Mouse (Mus musculus) spleen, adult 2 months (tissue): Measurements from ENCODE around the gene Henmt1. TPM values are rescaled to one million over a fixed set of nuclear protein-coding genes. Genes with fewer than 3 reads are reported as not detected.

ENCODE experiments used
- DNase-seq, 2 experiments: peaks; one replicate each; pipeline versions ENCODE4 v3.0.0 to v3.0.0-alpha.2; 2012 to 2021; ENCODE audit warnings: low spot score in 2 of 2, low read depth in 1 of 2
- H3K27ac ChIP-seq: fragments of 200-500 bp; 2 replicates; pipeline ENCODE4 v1.5.1; 2012; ENCODE audit warnings: low read length, inconsistent platforms; ENCODE audit not compliant: insufficient read depth
- H3K27me3 ChIP-seq: fragments of 200-500 bp; 2 replicates; pipeline ENCODE4 v1.6.1; 2012; ENCODE audit warnings: mild to moderate bottlenecking, moderate library complexity, low read length, inconsistent platforms; ENCODE audit not compliant: control insufficient read depth, insufficient read depth
- H3K36me3 ChIP-seq: fragments of 200-500 bp; 2 replicates; pipeline ENCODE4 v1.6.1; 2012; ENCODE audit warnings: mild to moderate bottlenecking, low read length, inconsistent platforms; ENCODE audit not compliant: control insufficient read depth, insufficient read depth
- H3K4me1 ChIP-seq: fragments of 200-500 bp; 2 replicates; pipeline ENCODE4 v1.6.1; 2011; ENCODE audit warnings: inconsistent platforms; ENCODE audit not compliant: control insufficient read depth, insufficient read depth, insufficient read length
- H3K4me3 ChIP-seq: fragments of 200-500 bp; 2 replicates; pipeline ENCODE4 v1.5.1; 2011; ENCODE audit warnings: mild to moderate bottlenecking, inconsistent platforms; ENCODE audit not compliant: insufficient read depth, insufficient read length; ENCODE audit errors: extremely low read depth
- CTCF ChIP-seq: fragments of 200-500 bp; IDR thresholded peaks from 2 replicates; pipeline ENCODE4 v1.5.1; 2011; ENCODE audit warnings: mild to moderate bottlenecking, inconsistent platforms; ENCODE audit not compliant: insufficient read depth, insufficient read length, insufficient replicate concordance; ENCODE audit errors: extremely low read depth
- POLR2A ChIP-seq: fragments of 200-500 bp; IDR thresholded peaks from 2 replicates; pipeline ENCODE4 v1.6.1; 2011; ENCODE audit warnings: low read depth, low read length, inconsistent platforms
- WGBS: fragments of 180-500 bp; shearing (Covaris S2); methylation state at CpG from one replicate; pipeline ENCODE4 v1.1.7; 2018; 5-methylcytosine and 5-hydroxymethylcytosine counted together
- polyA plus RNA-seq: library from polyadenylated mRNA; depleted of rRNA; stranded (reverse); fragments of >200 nt; gene quantifications from 2 replicates; pipeline ENCODE4 v1.2.3, GENCODE M21; 2012; rRNA removed

Henmt1 gene
- polyA plus RNA-seq, 1 experiment = 0.54 TPM

- no peaks in the 10 kb centered on the region for H3K27me3 ChIP-seq
- peaks cover 2% of the 10 kb centered on the region; the same call in 1 of the 2 replicates for H3K4me1 ChIP-seq
- DNase-seq = no peak
- H3K27ac ChIP-seq = no peak overlapping the region
- peaks cover 3% of the 10 kb centered on the region; the same call in 1 of the 2 replicates for H3K36me3 ChIP-seq
- WGBS = 77% methylated on average over 2 of the region's 2 CpGs
- no peak overlapping the region for H3K4me3 ChIP-seq
- TF ChIP-seq POLR2A = no peak
- no peak for TF ChIP-seq CTCF
Observed at GRCm38 (mm10) chr3:108995379-108995778, 55.7 kb downstream of the Henmt1 start.

DNA sequence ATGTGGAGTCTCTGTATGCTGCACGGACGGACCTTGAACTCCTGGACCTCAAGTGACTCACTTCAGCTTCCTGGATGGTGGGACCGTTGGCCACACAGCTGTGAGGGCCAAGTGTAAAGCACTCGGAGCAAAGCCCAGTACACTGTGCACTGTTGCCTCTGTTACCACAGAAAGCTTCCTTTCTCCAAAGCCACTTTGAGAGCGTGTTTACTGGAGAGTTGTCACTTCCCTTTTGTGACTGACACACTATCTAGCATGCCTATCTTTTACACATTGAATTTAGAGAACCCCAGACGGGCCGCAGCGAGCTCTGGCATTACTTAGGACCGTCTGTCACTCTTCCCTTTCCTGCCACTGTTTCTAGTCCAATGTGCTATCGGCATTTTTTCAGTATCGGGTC lies 57.6 kb downstream of the Henmt1 start:
- peaks cover 2% of the 10 kb centered on the region; the same call in 1 of the 2 replicates for H3K4me1 ChIP-seq
- WGBS = 9% methylated on average over 11 of the region's 11 CpGs
- H3K27me3 ChIP-seq = no peaks in the 10 kb centered on the region
- DNase-seq = no peak
- no peak overlapping the region for H3K27ac ChIP-seq
- no peak overlapping the region for H3K4me3 ChIP-seq
- TF ChIP-seq POLR2A (no peak), CTCF (no peak)
- H3K36me3 ChIP-seq = no peaks in the 10 kb centered on the region; the same call in 1 of the 2 replicates

DNA sequence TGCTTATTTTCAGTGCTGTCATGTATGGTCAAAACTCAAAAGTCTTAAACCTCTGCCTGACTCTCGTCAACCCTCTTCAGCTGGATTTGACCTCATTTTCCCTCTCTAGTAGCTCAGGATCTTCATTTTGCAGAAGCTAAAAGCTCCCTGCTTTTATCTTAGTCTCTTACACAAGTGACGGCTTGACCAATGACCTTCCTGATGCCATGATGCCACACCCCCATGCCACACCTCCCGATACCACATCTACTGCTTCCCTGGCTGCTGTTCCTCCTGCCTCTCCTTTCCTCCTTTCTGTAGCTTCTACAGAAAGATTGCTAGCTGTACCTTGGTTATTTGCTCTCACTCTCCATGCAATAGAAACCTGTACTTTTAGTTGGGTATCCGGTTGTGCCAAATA lies 58.1 kb downstream of the Henmt1 start:
- peaks cover 2% of the 10 kb centered on the region; the same call in 1 of the 2 replicates for H3K4me1 ChIP-seq
- DNase-seq = no peak
- no peaks in the 10 kb centered on the region for H3K27me3 ChIP-seq
- no peak overlapping the region for H3K27ac ChIP-seq
- H3K4me3 ChIP-seq = no peak overlapping the region
- 35% methylated on average over 4 of the region's 4 CpGs for WGBS
- TF ChIP-seq CTCF = no peak
- TF ChIP-seq POLR2A = no peak
- peaks cover 4% of the 10 kb centered on the region for H3K36me3 ChIP-seq

GRCm38 (mm10) chr3:108999173-108999572 lies 59.5 kb downstream of the Henmt1 start:
- 90% methylated on average over 1 of the region's 1 CpGs for WGBS
- H3K27ac ChIP-seq = no peak overlapping the region
- DNase-seq = no peak
- peaks cover 2% of the 10 kb centered on the region; the same call in 1 of the 2 replicates for H3K4me1 ChIP-seq
- H3K4me3 ChIP-seq = no peak overlapping the region
- H3K36me3 ChIP-seq = peaks cover 4% of the 10 kb centered on the region
- H3K27me3 ChIP-seq = no peaks in the 10 kb centered on the region
- TF ChIP-seq POLR2A (no peak), CTCF (no peak)

- Histone ChIP-seq H3K36me3 (peaks cover 4% of the 10 kb centered on the region), H3K27ac (no peak overlapping the region), H3K4me1 (no peaks in the 10 kb centered on the region; the same call in 1 of the 2 replicates), H3K4me3 (no peak overlapping the region), H3K27me3 (no peaks in the 10 kb centered on the region)
- DNase-seq = no peak
- WGBS = 89% methylated on average over 5 of the region's 5 CpGs
- TF ChIP-seq POLR2A = no peak
- no peak for TF ChIP-seq CTCF
Observed at GRCm38 (mm10) chr3:109005777-109006176, 66.1 kb downstream of the Henmt1 start.

DNA sequence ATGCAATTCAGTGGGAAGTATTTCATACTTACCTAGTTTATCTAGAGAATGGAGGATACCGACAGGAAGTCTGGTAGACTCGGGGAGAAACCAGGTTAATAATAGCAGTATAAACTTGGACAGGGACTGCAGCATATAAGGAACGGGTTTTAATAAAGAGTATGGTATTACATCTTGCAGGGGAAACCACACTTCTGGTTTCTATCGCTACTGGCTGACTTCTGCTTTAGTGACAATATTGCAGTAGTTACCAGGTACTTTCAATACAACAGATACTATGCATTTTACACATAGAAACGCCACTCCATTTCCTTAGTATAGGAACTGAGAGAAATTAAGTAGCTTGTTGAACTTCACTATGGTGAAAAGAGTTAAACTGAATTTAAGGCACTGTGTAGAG lies 68.5 kb downstream of the Henmt1 start:
- no peaks in the 10 kb centered on the region for H3K27me3 ChIP-seq
- WGBS = 39% methylated on average over 5 of the region's 5 CpGs
- H3K4me1 ChIP-seq = no peaks in the 10 kb centered on the region; the same call in 1 of the 2 replicates
- TF ChIP-seq CTCF = no peak
- no peaks in the 10 kb centered on the region for H3K36me3 ChIP-seq
- no peak overlapping the region for H3K27ac ChIP-seq
- no peak overlapping the region for H3K4me3 ChIP-seq
- no peak for DNase-seq

Other genes with a start within 250 kb of the Henmt1 start
- 1.8 and 2.5 TPM in 2 replicates for gene Gpsm2, start 217.6 kb upstream of the Henmt1 start, polyA plus RNA-seq
- gene Aknad1, start 200.2 kb upstream of the Henmt1 start, polyA plus RNA-seq = 0.05 and 0.07 TPM in 2 replicates
- 6.0 and 6.9 TPM in 2 replicates for gene Stxbp3, start 99.3 kb upstream of the Henmt1 start, polyA plus RNA-seq
- gene Fndc7, start 49.9 kb upstream of the Henmt1 start, polyA plus RNA-seq = 1.7 and 2.0 TPM in 2 replicates
- gene Prpf38b, start 28.1 kb upstream of the Henmt1 start, polyA plus RNA-seq = 61.4 and 111 TPM in 2 replicates
- not detected in 2 replicates for gene Gm9857, start 572 bp downstream of the Henmt1 start, polyA plus RNA-seq
- gene Fam102b, start 87.7 kb downstream of the Henmt1 start, polyA plus RNA-seq = 1.8 and 2.5 TPM in 2 replicates
- not detected in 2 replicates for gene Slc25a54, start 140.6 kb downstream of the Henmt1 start, polyA plus RNA-seq
- 1.7 and 3.2 TPM in 2 replicates for gene Slc25a24, start 183.3 kb downstream of the Henmt1 start, polyA plus RNA-seq